Mouse (Mus musculus) heart, embryonic 14.5 days (tissue): Measurements from ENCODE around the gene Ahcyl1. TPM values are rescaled to one million over a fixed set of nuclear protein-coding genes. Genes with fewer than 3 reads are reported as not detected.

Experiments used
- polyA plus RNA-seq: library from polyadenylated mRNA; unstranded; fragments of >200 nt; fragmentation: Nextera tagmentation; extraction: Ambion mirVana; gene quantifications from 2 replicates; pipeline ENCODE4 v1.2.1, GENCODE M21; 2014

Gene Ahcyl1
- polyA plus RNA-seq, 1 experiment from 2014 or later, result 64.4 TPM

Other genes with a start within 250 kb of the Ahcyl1 start
- 0.08 and 0.12 TPM in 2 replicates for gene Kcnc4, start 237.0 kb downstream of the Ahcyl1 start, polyA plus RNA-seq
- gene Slc6a17, start 178.5 kb downstream of the Ahcyl1 start, polyA plus RNA-seq, result 4.5 and 5.2 TPM in 2 replicates
- not detected in 2 replicates for gene Ubl4b, start 141.5 kb downstream of the Ahcyl1 start, polyA plus RNA-seq
- gene Alx3, start 101.5 kb downstream of the Ahcyl1 start, polyA plus RNA-seq, result 0.11 TPM in 1 of 2 replicates, not detected in the other
- gene Gm10961, start 65.2 kb downstream of the Ahcyl1 start, polyA plus RNA-seq, result not detected in 2 replicates
- 40.3 TPM in 2 replicates for gene Strip1, start 64.9 kb downstream of the Ahcyl1 start, polyA plus RNA-seq
- gene Csf1, start 63.9 kb upstream of the Ahcyl1 start, polyA plus RNA-seq, result 8.5 and 10.1 TPM in 2 replicates
- not detected in 2 replicates for gene Eps8l3, start 180.7 kb upstream of the Ahcyl1 start, polyA plus RNA-seq
- 132 and 150 TPM in 2 replicates for gene Gstm5, start 199.3 kb upstream of the Ahcyl1 start, polyA plus RNA-seq
- gene Gstm7, start 235.3 kb upstream of the Ahcyl1 start, polyA plus RNA-seq, result 20.1 and 22.2 TPM in 2 replicates
- 11.3 and 11.9 TPM in 2 replicates for gene Gstm6, start 247.2 kb upstream of the Ahcyl1 start, polyA plus RNA-seq